Mouse (Mus musculus): ENCODE measurements at regions not wholly inside any gene's neighbourhood (a gene's known extent, or its start where the extent isn't known, plus 50 kb on each side); places are given as distances from the start of the nearest gene placed in this dataset.

DNA sequence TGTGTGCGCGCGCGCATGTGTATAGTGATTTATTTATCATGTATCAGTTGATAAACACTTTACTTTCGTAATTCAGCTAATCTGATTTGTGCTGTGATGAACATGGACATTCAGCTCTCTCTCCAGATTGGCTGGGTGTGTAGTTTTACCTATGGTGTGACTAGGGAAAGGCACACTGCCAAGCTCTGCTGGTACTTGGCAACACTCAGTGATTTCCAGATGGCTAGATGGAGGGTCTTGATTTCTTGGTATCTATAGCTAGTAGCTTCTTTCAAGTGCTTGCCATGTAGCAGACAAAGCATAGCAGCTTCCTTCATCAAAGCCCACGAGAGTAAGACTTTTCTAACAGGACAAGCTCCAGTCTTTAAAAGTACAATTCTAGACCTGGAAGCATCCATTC lies 144.6 kb downstream of the Klf6 start:
- DNase-seq (ENCODE audit: low spot score in 2 of 2), result no peak
- no peak for TF ChIP-seq CTCF (conservative IDR thresholded peaks at IDR 0.05)
- no peak overlapping the region for H3K4me3 ChIP-seq
- no peak overlapping the region for H3K27ac ChIP-seq

DNA sequence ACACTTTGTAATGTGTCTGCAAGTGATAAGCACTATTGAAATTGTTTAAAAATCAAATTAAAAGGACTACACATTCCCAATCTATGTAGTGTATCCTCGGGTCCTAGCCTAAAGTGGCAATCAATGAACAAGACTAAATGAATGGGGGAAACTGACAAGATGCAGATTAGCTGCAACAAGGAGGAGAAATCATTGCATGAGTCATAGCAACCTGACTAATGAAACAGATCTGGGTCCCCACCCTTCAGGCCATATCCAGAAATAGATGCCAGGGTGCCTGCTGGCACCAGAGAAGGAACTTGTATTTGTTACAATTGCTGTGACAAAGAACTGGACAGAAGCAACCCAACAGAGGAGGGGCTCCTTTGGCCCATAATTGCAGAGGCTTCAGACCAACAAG lies 148.4 kb downstream of the Klf6 start:
- Histone ChIP-seq H3K27ac (no peak overlapping the region), H3K4me3 (no peak overlapping the region)
- TF ChIP-seq CTCF (conservative IDR thresholded peaks at IDR 0.05), result no peak
- DNase-seq (ENCODE audit: low spot score in 2 of 2), result no peak

DNA sequence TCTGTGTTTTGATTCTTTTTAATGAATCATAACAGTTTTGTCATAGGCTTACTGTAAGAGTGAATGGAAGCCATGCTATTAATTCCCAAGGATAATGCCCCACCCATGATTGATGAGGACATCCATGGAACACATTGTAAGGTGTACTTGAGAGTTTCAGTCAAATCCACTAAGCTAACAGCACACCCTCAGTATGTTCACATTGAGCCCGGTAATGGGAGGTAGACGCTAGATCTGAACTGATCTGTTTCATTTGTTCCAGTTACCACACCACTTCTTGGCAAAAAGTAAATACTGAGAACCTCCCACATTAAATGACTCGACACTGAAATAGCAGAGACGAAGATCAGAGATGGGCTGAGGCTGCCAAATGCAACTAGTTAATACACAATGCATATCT lies 165.9 kb downstream of the Klf6 start:
- no peak for DNase-seq (ENCODE audit: low spot score in 2 of 2)
- no peak for TF ChIP-seq CTCF (conservative IDR thresholded peaks at IDR 0.05)
- Histone ChIP-seq H3K27ac (no peak overlapping the region), H3K4me3 (no peak overlapping the region)

DNA sequence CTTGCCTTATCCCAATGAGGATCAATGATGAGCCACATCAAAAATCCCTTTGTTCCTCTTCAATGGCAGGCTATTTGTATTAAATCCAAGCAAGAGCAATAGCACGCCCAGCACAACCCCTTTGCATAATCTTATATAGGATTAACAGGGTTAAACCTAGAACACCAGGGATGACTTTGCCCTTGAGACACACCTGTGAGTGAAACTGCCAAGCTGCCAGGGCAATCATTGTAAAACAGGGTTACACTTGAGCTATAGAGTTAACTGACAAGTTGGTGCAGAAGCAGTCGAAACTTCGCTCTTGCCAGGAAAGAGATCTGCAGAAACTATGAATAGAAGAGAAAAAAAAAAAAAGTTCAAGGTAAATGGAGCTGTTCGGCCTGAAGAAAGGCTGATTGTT lies 167.6 kb downstream of the Klf6 start:
- Histone ChIP-seq H3K4me3 (no peak overlapping the region), H3K27ac (no peak overlapping the region)
- no peak for TF ChIP-seq CTCF (conservative IDR thresholded peaks at IDR 0.05)
- no peak for DNase-seq (ENCODE audit: low spot score in 2 of 2)

DNA sequence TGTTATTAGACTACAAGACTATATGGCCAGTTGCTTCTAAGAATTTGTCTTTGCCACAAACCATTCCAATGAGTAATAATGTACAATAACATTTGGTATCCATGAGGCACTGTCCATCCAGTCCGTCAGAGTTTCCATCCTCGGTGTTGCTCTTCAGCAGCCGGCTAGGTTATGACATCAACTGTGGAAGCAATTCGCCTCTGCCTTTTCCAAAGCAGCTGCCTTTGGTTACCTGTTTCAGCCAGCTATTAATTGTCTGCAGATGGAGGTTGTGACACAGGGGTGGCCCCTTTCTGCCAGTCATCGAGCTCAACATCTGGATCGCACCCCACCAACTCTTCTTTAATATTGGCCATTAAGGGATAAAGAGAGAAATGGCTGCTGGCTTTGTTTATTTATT lies 168.2 kb downstream of the Klf6 start:
- TF ChIP-seq CTCF (conservative IDR thresholded peaks at IDR 0.05), result no peak
- no peak overlapping the region for H3K4me3 ChIP-seq
- DNase-seq (ENCODE audit: low spot score in 2 of 2), result no peak
- no peak overlapping the region for H3K27ac ChIP-seq

DNA sequence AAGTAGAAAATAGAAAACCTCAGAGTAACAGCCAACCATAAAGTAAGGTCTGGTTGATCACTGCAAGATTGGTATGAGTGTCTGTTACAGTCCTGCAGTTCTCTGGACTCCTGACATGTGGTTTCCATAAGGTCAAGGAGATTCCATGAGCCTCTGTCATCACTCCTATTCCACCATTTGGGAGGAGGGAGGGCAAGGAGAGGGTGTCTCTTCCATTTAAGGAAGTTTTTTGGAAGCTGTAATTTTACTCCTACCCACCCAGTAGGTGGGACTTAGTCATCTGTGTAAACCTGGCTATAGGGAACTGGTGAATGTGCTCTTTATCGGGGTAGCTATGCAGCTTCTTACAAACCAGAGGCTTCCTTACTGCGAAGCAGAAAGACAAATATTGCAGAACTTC lies 168.8 kb downstream of the Klf6 start:
- TF ChIP-seq CTCF (conservative IDR thresholded peaks at IDR 0.05), result no peak
- no peak for DNase-seq (ENCODE audit: low spot score in 2 of 2)
- H3K4me3 ChIP-seq, result no peak overlapping the region
- H3K27ac ChIP-seq, result no peak overlapping the region

DNA sequence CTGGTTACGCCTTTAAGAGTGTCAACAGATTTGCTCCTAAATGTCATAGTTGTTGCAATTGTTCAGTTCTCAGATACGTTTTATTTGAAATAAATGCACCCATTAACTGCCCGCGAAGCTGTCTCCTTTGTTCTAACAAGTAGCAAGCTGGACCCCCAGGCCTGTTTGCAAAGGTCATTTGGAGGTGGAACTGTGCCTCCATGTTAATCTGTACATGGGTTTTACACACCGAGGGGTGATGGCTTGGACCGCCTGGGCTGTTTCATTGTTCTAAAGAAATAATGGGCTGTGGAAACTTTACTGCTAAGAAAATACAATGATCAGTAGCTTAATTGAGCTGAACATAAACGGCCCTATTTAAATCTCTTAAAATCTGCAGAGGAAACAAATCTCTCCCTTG lies 178.8 kb downstream of the Klf6 start:
- no peak overlapping the region for H3K4me3 ChIP-seq
- DNase-seq (ENCODE audit: low spot score in 2 of 2), result no peak
- H3K27ac ChIP-seq, result no peak overlapping the region
- TF ChIP-seq CTCF (conservative IDR thresholded peaks at IDR 0.05), result no peak

DNA sequence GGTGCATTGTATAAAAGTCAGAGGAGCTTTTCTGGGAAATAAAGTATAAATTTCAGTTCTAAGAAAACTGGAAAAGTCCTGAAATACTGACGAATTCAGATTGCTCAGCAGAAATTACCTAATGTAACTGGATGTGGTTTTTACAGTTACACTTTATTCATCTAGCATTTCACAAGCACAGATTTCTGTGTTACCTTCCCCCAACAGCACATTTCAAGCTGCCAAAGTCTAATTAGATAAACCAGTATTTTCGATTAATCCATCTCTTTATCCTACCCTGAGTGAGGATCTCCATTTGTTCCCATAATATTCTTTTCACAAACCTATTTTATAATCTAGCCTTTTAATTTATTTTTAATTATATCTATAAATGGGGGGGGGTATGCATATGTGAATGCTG lies 179.4 kb downstream of the Klf6 start:
- TF ChIP-seq CTCF (conservative IDR thresholded peaks at IDR 0.05), result no peak
- Histone ChIP-seq H3K4me3 (no peak overlapping the region), H3K27ac (no peak overlapping the region)
- no peak for DNase-seq (ENCODE audit: low spot score in 2 of 2)

DNA sequence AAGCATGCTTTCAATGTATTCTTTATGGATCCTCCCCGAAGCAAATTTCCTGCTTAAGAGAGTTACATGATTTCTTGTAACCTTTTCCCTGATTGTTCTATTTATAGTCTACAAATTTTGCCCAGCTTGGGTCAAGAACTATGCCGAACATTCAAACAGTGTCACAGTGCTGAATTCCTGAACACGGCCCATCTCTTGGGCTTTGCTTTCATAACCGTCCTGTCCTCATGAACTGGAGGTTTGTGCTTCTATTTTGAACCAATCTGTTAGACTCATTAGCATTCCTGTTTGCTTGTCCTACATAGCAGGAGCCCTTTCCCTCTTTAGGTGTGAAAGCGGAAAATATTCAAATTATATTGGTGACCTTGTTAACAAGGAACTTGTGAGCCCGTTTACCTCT lies 181.2 kb downstream of the Klf6 start:
- no peak overlapping the region for H3K27ac ChIP-seq
- no peak overlapping the region for H3K4me3 ChIP-seq
- DNase-seq (ENCODE audit: low spot score in 2 of 2), result no peak
- no peak for TF ChIP-seq CTCF (conservative IDR thresholded peaks at IDR 0.05)

DNA sequence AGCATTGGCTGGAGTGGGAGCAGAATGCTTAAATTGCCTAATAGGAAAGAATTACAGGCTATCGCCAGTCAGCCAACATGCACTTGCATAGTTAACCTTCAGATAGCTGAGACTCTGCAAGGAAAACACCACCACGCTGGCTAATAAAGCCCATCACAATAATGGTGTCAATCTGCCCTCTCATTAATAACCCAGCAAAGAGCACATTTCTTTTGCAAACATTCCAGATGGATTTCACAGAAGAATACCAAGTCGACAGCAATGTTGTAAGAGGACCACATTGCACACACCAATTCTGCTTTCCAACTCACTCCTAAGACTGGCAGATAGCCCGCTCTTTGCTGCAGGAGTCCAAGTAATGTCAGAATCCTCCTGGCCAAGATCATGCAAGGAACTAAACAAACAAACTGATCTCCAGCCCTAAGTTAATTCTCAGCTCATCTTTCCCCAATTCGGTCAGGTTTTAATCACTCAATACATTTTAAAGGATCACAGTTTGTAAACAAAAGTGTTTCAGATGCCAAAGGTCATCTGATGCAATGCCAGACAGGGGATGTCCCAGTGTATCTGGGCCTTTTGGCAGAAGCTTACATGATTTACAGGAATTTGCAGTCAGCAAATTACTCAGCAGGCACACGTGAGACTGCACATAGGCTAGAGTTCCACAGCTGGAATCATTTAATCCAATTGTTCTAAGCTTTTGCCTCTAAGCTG lies 198.4 kb downstream of the Klf6 start:
- no peak for TF ChIP-seq CTCF (conservative IDR thresholded peaks at IDR 0.05)
- no peak overlapping the region for H3K4me3 ChIP-seq
- DNase-seq (ENCODE audit: low spot score in 2 of 2), result no peak
- H3K27ac ChIP-seq, result no peak overlapping the region

DNA sequence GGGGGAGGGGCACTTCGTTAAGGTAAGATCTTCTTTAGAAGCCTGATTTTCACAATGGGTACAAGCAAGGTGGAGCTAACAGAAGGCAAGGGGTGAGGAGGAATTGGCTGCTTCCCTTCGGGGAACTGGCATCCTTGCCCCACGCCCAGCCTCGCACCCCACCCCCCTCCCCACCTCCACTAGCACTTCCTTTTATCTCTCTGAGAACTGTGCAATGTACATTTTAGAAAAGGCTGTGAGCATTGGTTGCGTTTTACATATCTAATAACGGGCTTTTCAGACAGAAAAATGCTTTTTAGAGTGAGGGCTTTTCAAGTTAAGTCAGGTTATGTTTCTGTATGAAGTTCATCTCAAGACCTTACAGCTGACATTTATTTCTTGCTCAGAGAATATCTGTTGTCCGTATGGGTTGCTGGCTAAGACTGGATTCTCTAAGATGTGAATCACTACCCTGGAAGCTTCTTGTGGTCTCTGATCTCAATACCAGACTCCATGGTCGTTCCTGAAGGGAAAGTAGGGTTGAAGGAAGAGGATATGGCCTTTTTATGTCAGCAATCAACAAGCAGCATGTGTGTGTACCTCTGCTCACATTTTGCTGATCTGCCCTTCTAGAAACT lies 199.1 kb downstream of the Klf6 start:
- DNase-seq (ENCODE audit: low spot score in 2 of 2), result no peak
- Histone ChIP-seq H3K27ac (no peak overlapping the region), H3K4me3 (no peak overlapping the region)
- TF ChIP-seq CTCF (conservative IDR thresholded peaks at IDR 0.05), result no peak

DNA sequence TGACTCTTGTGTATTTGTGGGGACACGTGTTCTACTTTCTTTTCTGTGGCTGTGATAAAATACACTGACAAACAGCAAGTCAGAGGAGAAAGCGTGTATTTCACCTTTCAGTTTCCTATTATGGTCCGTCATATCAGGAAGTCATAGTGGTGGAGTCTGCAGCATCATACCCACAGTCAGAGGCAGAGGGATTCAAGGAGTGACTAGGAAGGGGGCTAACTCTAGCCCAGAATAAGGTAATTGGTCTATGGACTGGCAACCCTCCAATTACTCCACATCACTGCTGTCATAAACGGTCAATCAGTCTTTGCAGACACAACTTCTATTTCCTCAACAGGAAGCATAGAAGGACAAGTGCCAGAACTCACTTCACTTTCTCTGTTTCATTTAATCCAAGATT lies 201.0 kb downstream of the Klf6 start:
- no peak for DNase-seq (ENCODE audit: low spot score in 2 of 2)
- Histone ChIP-seq H3K27ac (no peak overlapping the region), H3K4me3 (no peak overlapping the region)
- no peak for TF ChIP-seq CTCF (conservative IDR thresholded peaks at IDR 0.05)

DNA sequence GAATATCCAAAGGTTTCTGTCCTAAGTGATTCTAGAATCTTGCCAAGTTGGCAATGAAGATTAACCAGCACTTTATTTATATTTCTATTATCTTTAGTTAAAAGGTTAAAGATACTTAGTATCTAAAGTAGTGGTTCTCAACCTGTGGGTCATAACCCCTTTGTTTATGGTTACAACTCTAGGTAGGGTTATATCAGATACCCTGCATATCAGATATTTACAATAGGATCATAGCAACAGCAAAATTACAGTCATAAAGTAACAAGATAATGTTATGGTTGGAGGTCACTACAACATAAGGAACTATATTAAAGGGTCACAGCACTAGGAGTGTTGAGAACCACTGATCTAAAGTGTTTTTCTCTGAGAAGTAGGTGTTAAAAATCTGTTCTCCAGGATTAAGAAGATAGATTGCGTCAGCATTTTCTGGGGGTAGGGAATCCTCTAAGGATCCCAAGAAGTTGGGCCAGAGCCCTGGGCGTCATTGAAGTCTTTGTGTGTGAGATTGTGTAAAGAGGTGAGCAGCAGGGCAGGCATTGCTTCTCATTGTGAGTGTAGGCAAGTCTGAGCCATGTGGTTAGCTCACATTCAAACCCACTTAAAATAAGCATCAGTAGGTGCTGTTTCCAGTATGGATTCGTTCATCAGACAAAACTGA lies 201.6 kb downstream of the Klf6 start:
- no peak for DNase-seq (ENCODE audit: low spot score in 2 of 2)
- Histone ChIP-seq H3K27ac (no peak overlapping the region), H3K4me3 (no peak overlapping the region)
- TF ChIP-seq CTCF (conservative IDR thresholded peaks at IDR 0.05), result no peak
